ENCODE assay signal across 8 mouse cellular contexts in genomic region chr1:181880752-181881325, GRCm38 (mm10). TPM values are rescaled to one million over a fixed set of nuclear protein-coding genes. Genes with fewer than 3 reads are reported as not detected.
A peak's percentile ranks its signal among the peaks of the same experiment; 100 is the strongest.
DNase-seq lines count a peak whose midpoint lies in the region; ATAC-seq and TF ChIP-seq lines count a peak whose summit lies in the region.
"Had no signal": no experiment of that assay in that cellular context is flagged by ENCODE, and none has a peak within 500 bp of the region (broad histone marks: within the 10 kb centered on the region; RNA-seq: fewer than 3 reads in every experiment).

No protein-coding gene starts in this region.

- intact Hi-C loops in left cerebral cortex, adult 2 months (cut with DNase I), result loop anchor here (2.0 kb wide), 1 partner anchor 152 kb away; no protein-coding TSS in a partner anchor

- DNase-seq in left cerebral cortex, adult 2 months (ENCODE audit: extremely low spot score in 1 of 2, low spot score in 2 of 2), result no peak
- no peak for DNase-seq in left cerebral cortex, adult 11 months (ENCODE audit: low spot score)
- DNase-seq in urinary bladder, postnatal 25 days (ENCODE audit: low spot score), result no peak

- no peaks in the 10 kb centered on the region for H3K27me3 ChIP-seq in forebrain, embryonic 15.5 days
- H3K27me3 ChIP-seq in small intestine, adult 2 months (ENCODE audit: control insufficient read depth, insufficient read depth, low read length), result no peaks in the 10 kb centered on the region

- no peak overlapping the region for H3K4me2 ChIP-seq in forebrain, embryonic 15.5 days (replicated peaks)

- H3K9me3 ChIP-seq in forebrain, embryonic 15.5 days, result no peaks in the 10 kb centered on the region

- H3K27ac ChIP-seq in left cerebral cortex, adult 2 months, result no peak overlapping the region
- H3K27ac ChIP-seq in bone marrow, adult 2 months (ENCODE audit: control insufficient read depth, insufficient read depth, low read depth, low read length, poor library complexity), result no peak overlapping the region
- H3K27ac ChIP-seq in forebrain, embryonic 15.5 days (replicated peaks), result 0 out of 2 replicates have a peak overlapping the region, but pooled peaks have one; percentile 34
- H3K27ac ChIP-seq in small intestine, adult 2 months (ENCODE audit: insufficient read depth, low read depth, low read length), result no peak overlapping the region

- no peak; the same call in 1 of the 2 replicates for ATAC-seq in forebrain, embryonic 15.5 days (replicated peaks)
- no peak for ATAC-seq in megakaryocyte, adult 5-6 weeks (ENCODE audit: poor library complexity, severe bottlenecking)

- no peak overlapping the region for H3K9ac ChIP-seq in forebrain, embryonic 15.5 days (replicated peaks)

- H3K4me3 ChIP-seq in left cerebral cortex, adult 2 months, result no peak overlapping the region
- no peak overlapping the region for H3K4me3 ChIP-seq in bone marrow, adult 2 months (replicated peaks; ENCODE audit: control insufficient read depth, low read depth, low read length)
- no peak overlapping the region for H3K4me3 ChIP-seq in forebrain, embryonic 15.5 days
- H3K4me3 ChIP-seq in small intestine, adult 2 months (ENCODE audit: low read depth, low read length), result no peak overlapping the region
- H3K4me3 ChIP-seq: erythroblast, embryonic 14.5 days had no signal

- TF ChIP-seq POLR2A in bone marrow, adult 2 months (IDR thresholded peaks at IDR 0.05; ENCODE audit: borderline replicate concordance, control insufficient read depth, low read depth, low read length), result no peak
- no peak for TF ChIP-seq POLR2A in small intestine, adult 2 months (IDR thresholded peaks at IDR 0.05; ENCODE audit: low read depth, low read length)

- H3K4me1 ChIP-seq in bone marrow, adult 2 months (ENCODE audit: control insufficient read depth, insufficient read depth, low read length), result peaks cover 12% of the 10 kb centered on the region
- peaks cover 16% of the 10 kb centered on the region for H3K4me1 ChIP-seq in forebrain, embryonic 15.5 days
- peaks cover 12% of the 10 kb centered on the region for H3K4me1 ChIP-seq in small intestine, adult 2 months (ENCODE audit: control insufficient read depth, insufficient read depth, insufficient read length, low read length)

- H3K36me3 ChIP-seq in forebrain, embryonic 15.5 days, result no peaks in the 10 kb centered on the region
- no peaks in the 10 kb centered on the region for H3K36me3 ChIP-seq in small intestine, adult 2 months (ENCODE audit: control insufficient read depth, insufficient read depth, low read length)

- TF ChIP-seq CTCF in left cerebral cortex, adult 2 months (IDR thresholded peaks at IDR 0.05), result peak; percentile 21; the same call in 1 of the 2 replicates
- peak; percentile 33; the same call in 1 of the 2 replicates for TF ChIP-seq CTCF in bone marrow, adult 2 months (IDR thresholded peaks at IDR 0.05; ENCODE audit: control insufficient read depth, insufficient read depth, low read length)
- peak; percentile 34; the same call in 1 of the 2 replicates for TF ChIP-seq CTCF in small intestine, adult 2 months (IDR thresholded peaks at IDR 0.05; ENCODE audit: extremely low read depth, insufficient read length, insufficient replicate concordance, low read depth, low read length)

- 73% methylated on average over 15 of the region's 15 CpGs for WGBS in bone marrow, adult 2 months
- WGBS in forebrain, embryonic 15.5 days, result 51% methylated on average over 15 of the region's 15 CpGs
- WGBS in small intestine, adult 2 months, result 65% methylated on average over 15 of the region's 15 CpGs

RNA-seq across cellular contexts. Expression of gene Lbr, which starts 38.0 kb away (rescaled TPM):
- 10 to 100 TPM; 12.6 to 15.9 TPM for total RNA-seq in left cerebral cortex, adult 2 months (2021)
- 160 and 176 TPM in 2 replicates for polyA plus RNA-seq in bone marrow, adult 2 months (2011; ENCODE audit: insufficient read depth, insufficient read length, low replicate concordance, missing spikeins)
- polyA plus RNA-seq in forebrain, embryonic 15.5 days (2015; fragmentation: Nextera tagmentation; extraction: Ambion mirVana), result 55.8 and 58.3 TPM in 2 replicates
- polyA plus RNA-seq in small intestine, adult 2 months (2012; rRNA removed), result 5.9 and 13.5 TPM in 2 replicates
- 457 and 500 TPM in 2 replicates for total RNA-seq in megakaryocyte, adult 5-6 weeks (2015)
- 415 and 440 TPM in 2 replicates for total RNA-seq in megakaryocyte, adult 5-6 weeks (2017)
